Mouse (Mus musculus): Measurements from ENCODE around the gene Mtnr1b.

- TF ChIP-seq EP300 (IDR thresholded peaks at IDR 0.05; ENCODE audit: insufficient read depth, low read depth, low read length) (no peak), POLR2A (IDR thresholded peaks at IDR 0.05; ENCODE audit: insufficient read depth, low read depth, low read length) (no peak)
Measured at GRCm38 (mm10) chr9:15781936-15782335, 92.4 kb downstream of the Mtnr1b start.

Measured in heart, adult 2 months (tissue).